Comparison of ENCODE assay signal across 1 mouse cellular context in the genomic region with DNA sequence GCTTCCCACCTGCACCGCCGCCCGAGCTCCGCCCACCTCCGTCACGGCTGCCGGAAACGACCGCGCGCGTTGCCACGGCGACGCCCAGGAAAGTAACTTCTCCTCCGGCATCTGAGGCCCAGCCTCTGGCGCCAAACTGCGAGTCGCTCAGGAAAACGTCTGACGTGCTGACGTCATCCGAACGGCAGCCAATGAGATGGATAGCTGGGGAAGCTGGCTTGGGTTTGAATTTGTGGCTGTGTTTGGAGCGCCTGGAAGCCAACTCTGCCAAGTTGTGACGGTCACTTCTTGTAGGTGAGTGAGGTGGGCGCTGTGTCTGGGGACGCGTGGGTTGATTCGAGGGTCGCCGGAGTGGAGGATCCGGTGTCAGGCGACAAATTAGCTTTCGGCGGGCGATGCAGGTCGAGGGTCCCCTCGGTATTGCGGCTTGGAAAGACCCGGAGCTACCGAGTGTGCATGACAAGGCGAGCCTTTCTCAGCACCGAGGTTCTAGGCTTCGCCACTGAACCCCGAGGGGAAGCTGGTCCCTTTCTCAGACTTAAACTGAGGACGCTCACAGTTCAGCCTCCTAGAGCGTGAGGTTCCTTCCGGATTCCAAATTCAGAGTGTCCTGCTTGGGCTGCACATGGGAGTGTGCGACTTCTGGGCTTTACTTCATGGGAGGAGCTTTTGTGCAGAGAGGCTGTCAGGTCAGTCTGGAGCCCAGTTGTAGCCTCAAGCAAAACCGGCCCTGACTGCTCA.
TF ChIP-seq lines count a peak whose summit lies in the region.

A gene (plus strand): TSS at position 139 of the 741 bp plus-strand sequence.
A gene (minus strand): TSS at position 149 of the 741 bp plus-strand sequence.

TF ChIP-seq in myocyte, 11 proteins besides CTCF, POLR2A, EP300 and RAD21 (continued from another document):
- no peak for TF ChIP-seq SRF (IDR thresholded peaks at IDR 0.05; ENCODE audit: control insufficient read depth, insufficient read length, low read depth)
- TF ChIP-seq USF1 (IDR thresholded peaks at IDR 0.05; ENCODE audit: low read depth): no peak
- TF ChIP-seq POLR2AphosphoS2 (IDR thresholded peaks at IDR 0.05; ENCODE audit: insufficient read length, low read depth): no peak
- TF ChIP-seq CEBPB (IDR thresholded peaks at IDR 0.05; ENCODE audit: insufficient read depth, poor library complexity, severe bottlenecking): no peak
